8 mouse cellular contexts compared by ENCODE assay signal in the genomic region with DNA sequence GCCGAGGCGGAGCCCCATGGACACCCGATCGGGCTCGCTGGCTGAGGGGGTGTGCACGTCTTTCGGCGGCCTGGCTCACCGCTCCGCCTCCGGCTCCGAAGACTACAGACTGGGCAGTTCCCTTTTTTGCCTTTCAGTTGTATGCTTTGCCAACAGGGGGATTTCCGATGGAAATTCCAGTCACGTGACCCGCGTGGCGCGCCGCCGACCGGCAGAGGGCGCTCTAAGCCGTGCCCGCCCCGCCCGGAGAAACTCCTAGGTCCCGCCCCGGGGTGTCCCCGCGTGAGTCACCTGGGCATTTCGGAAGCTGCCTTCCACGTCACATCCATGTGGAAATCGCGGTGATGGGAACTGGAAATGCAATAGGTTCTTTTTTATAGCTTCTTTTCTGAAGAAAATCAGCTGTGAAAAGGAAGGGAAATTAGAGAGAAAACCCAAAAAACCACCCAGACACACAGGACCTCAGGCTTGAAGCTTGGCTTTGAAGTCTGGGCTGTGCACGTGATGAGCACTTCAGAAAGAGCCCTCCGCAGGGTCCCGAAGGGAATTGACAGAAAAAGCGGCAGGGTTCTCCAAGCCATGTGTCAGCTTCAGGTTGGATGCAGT. TPM values are rescaled to one million over a fixed set of nuclear protein-coding genes. Genes with fewer than 3 reads are reported as not detected.
A peak's percentile ranks its signal among the peaks of the same experiment; 100 is the strongest.
DNase-seq lines count a peak whose midpoint lies in the region; ATAC-seq and TF ChIP-seq lines count a peak whose summit lies in the region.

TSS of gene Tnfaip3 (minus strand) at position 401 of the 606 bp plus-strand sequence.

- H3K4me3 ChIP-seq in cortical plate, adult 2 months (ENCODE audit: insufficient read depth, low read length), result peak within 1 kb of the TSS; percentile 49

- peak; percentile 58 for ATAC-seq in activated CD4-positive, CD25-positive, alpha-beta regulatory T cell, adult 4 months
- ATAC-seq in megakaryocyte progenitor cell, adult 5-6 weeks (replicated peaks; ENCODE audit: poor library complexity), result peak; percentile 84

- TF ChIP-seq CTCF in cortical plate, adult 2 months (IDR thresholded peaks at IDR 0.05; ENCODE audit: extremely low read depth, insufficient read depth, low read length), result peak; percentile 68

- peak; percentile 55; the same call in 1 of the 2 replicates for TF ChIP-seq POLR2A in cortical plate, adult 2 months (IDR thresholded peaks at IDR 0.05; ENCODE audit: extremely low read depth, insufficient read depth, low read length)

- H3K27ac ChIP-seq in cortical plate, adult 2 months (ENCODE audit: insufficient read depth, low read length), result 0 out of 2 replicates have a peak within 1 kb of the TSS, but pooled peaks have one; percentile 25

- H3K4me1 ChIP-seq in cortical plate, adult 2 months (ENCODE audit: control insufficient read depth, insufficient read depth, low read length), result no peaks in the 10 kb centered on the region; the same call in 1 of the 2 replicates

- peak; percentile 99 for DNase-seq in gastrocnemius, postnatal 10 days
- peak; percentile 99 for DNase-seq in induced T-regulatory cell, adult 2 months (ENCODE audit: low read depth)
- DNase-seq in left cerebral cortex, adult 9 months (ENCODE audit: low spot score in 2 of 2), result peak; percentile 79 to 97
- DNase-seq in right cerebral cortex, postnatal 14 days, result peak; percentile 95
- peak; percentile 97 to 98 for DNase-seq in urinary bladder, postnatal 36 days (ENCODE audit: low spot score in 2 of 2)

RNA-seq across cellular contexts. Expression of gene Tnfaip3, which starts in this region (rescaled TPM):
- 10 to 100 TPM; 28.3 to 37.8 TPM for polyA plus RNA-seq in activated CD4-positive, CD25-positive, alpha-beta regulatory T cell, adult 4 months (2017; shearing (Covaris generic))
- polyA plus RNA-seq in cortical plate, adult 2 months (2012; rRNA removed), result 2.0 and 2.3 TPM in 2 replicates
- total RNA-seq in gastrocnemius, postnatal 10 days (2021), result 1 to 10 TPM; 4.7 to 8.8 TPM
- total RNA-seq in megakaryocyte progenitor cell, adult 5-6 weeks (2015), result 9.1 and 22.4 TPM in 2 replicates
- 10.1 and 15.4 TPM in 2 replicates for total RNA-seq in megakaryocyte progenitor cell, adult 5-6 weeks (2017)

Comparison
In these comparisons a context has a peak if more than half of its experiments do, and no peak if none do; other contexts are left out.
1. Peak in every context shown above with its lines: DNase-seq, ATAC-seq, H3K4me3 ChIP-seq and H3K27ac ChIP-seq.